Mouse (Mus musculus) hindbrain, embryonic 15.5 days (tissue): ENCODE data around the gene Rarres1. TPM values are rescaled to one million over a fixed set of nuclear protein-coding genes. Genes with fewer than 3 reads are reported as not detected.

ENCODE experiments used
- ATAC-seq: fragments of 200-750 bp; cut with Nextera tagmentation; 2 replicates; pipeline ENCODE4 v1.8.0; 2017; ENCODE audit warnings: low read depth, moderate number of reproducible peaks, moderate TSS enrichment; ENCODE audit not compliant: low FRiP score
- H3K27ac ChIP-seq: fragments of 300-500 bp; sonication (generic); replicated peaks from 2 replicates; pipeline ENCODE4 v1.5.1; 2015; ENCODE audit warnings: mild to moderate bottlenecking, inconsistent platforms
- H3K27me3 ChIP-seq: fragments of 300-500 bp; sonication (generic); 2 replicates; pipeline ENCODE4 v1.6.1; 2015; ENCODE audit warnings: control low read depth, inconsistent platforms
- H3K36me3 ChIP-seq: fragments of 300-500 bp; sonication (generic); 2 replicates; pipeline ENCODE4 v1.6.1; 2015; ENCODE audit warnings: control low read depth, inconsistent platforms
- H3K4me1 ChIP-seq: fragments of 300-500 bp; sonication (generic); replicated peaks from 2 replicates; pipeline ENCODE4 v1.6.1; 2015; ENCODE audit warnings: control low read depth, inconsistent platforms
- H3K4me2 ChIP-seq: fragments of 300-500 bp; sonication (generic); 2 replicates; pipeline ENCODE4 v1.6.1; 2015; ENCODE audit warnings: moderate library complexity, mild to moderate bottlenecking, inconsistent platforms
- H3K4me3 ChIP-seq: fragments of 300-500 bp; sonication (generic); 2 replicates; pipeline ENCODE4 v1.5.1; 2015; ENCODE audit warnings: mild to moderate bottlenecking, inconsistent platforms
- H3K9ac ChIP-seq: fragments of 300-500 bp; sonication (generic); 2 replicates; pipeline ENCODE4 v1.6.1; 2015; ENCODE audit warnings: inconsistent platforms
- H3K9me3 ChIP-seq: fragments of 300-500 bp; sonication (generic); 2 replicates; pipeline ENCODE4 v1.6.1; 2016; ENCODE audit warnings: control low read depth, inconsistent platforms
- WGBS: fragments of 180-500 bp; shearing (Covaris S2); methylation state at CpG from one replicate; pipeline ENCODE4 v1.1.7; 2015; 5-methylcytosine and 5-hydroxymethylcytosine counted together
- polyA plus RNA-seq: library from polyadenylated mRNA; unstranded; fragments of >200 nt; fragmentation: Nextera tagmentation; extraction: Ambion mirVana; gene quantifications from 2 replicates; pipeline ENCODE4 v1.2.1, GENCODE M21; 2015

Gene Rarres1
- polyA plus RNA-seq, 1 experiment from 2014 or later: 1.4 TPM

- Histone ChIP-seq H3K9me3 (no peaks in the 10 kb centered on the region), H3K4me1 (peaks cover under 1% of the 10 kb centered on the region), H3K4me2 (no peak overlapping the region), H3K27me3 (peaks cover 8% of the 10 kb centered on the region; the same call in 1 of the 2 replicates), H3K27ac (no peak overlapping the region), H3K36me3 (no peaks in the 10 kb centered on the region), H3K4me3 (no peak overlapping the region), H3K9ac (no peak overlapping the region)
- WGBS: 93% methylated on average over 5 of the region's 5 CpGs
- no peak for ATAC-seq
Measured at GRCm38 (mm10) chr3:67520568-67521143, 5.3 kb upstream of the Rarres1 start.

GRCm38 (mm10) chr3:67514801-67515273 lies 486 bp downstream of the Rarres1 start:
- peak; percentile 60; the same call in 1 of the 2 replicates for ATAC-seq
- Histone ChIP-seq H3K4me1 (peaks cover 7% of the 10 kb centered on the region), H3K27ac (no peak overlapping the region), H3K9me3 (no peaks in the 10 kb centered on the region), H3K4me3 (peak overlapping the region; percentile 60), H3K4me2 (peak overlapping the region; percentile 100), H3K9ac (peak overlapping the region; percentile 47), H3K36me3 (no peaks in the 10 kb centered on the region), H3K27me3 (peaks cover 21% of the 10 kb centered on the region; the same call in 1 of the 2 replicates)
- 4% methylated on average over 40 of the region's 40 CpGs for WGBS

GRCm38 (mm10) chr3:67512807-67513206 lies 2.5 kb downstream of the Rarres1 start:
- Histone ChIP-seq H3K9me3 (no peaks in the 10 kb centered on the region), H3K9ac (no peak overlapping the region), H3K4me2 (no peak overlapping the region), H3K27ac (no peak overlapping the region), H3K27me3 (peaks cover 21% of the 10 kb centered on the region; the same call in 1 of the 2 replicates), H3K36me3 (no peaks in the 10 kb centered on the region), H3K4me3 (no peak overlapping the region), H3K4me1 (peaks cover 7% of the 10 kb centered on the region)
- 2% methylated on average over 5 of the region's 5 CpGs for WGBS
- ATAC-seq: peak; percentile 77

- 89% methylated on average over 10 of the region's 10 CpGs for WGBS
- Histone ChIP-seq H3K4me2 (no peak overlapping the region), H3K9me3 (no peaks in the 10 kb centered on the region)
Measured at GRCm38 (mm10) chr3:67508216-67508892, 7.0 kb downstream of the Rarres1 start.

GRCm38 (mm10) chr3:67505286-67505685 lies 10.0 kb downstream of the Rarres1 start:
- Histone ChIP-seq H3K4me2 (no peak overlapping the region), H3K36me3 (no peaks in the 10 kb centered on the region), H3K9ac (no peak overlapping the region), H3K4me1 (no peaks in the 10 kb centered on the region), H3K27ac (no peak overlapping the region), H3K4me3 (no peak overlapping the region), H3K9me3 (no peaks in the 10 kb centered on the region), H3K27me3 (no peaks in the 10 kb centered on the region)
- WGBS: 82% methylated on average over 2 of the region's 2 CpGs
- no peak for ATAC-seq

More at GRCm38 (mm10) chr3:67508216-67508892, 7.0 kb downstream of the Rarres1 start:
- Histone ChIP-seq H3K4me3 (no peak overlapping the region), H3K36me3 (no peaks in the 10 kb centered on the region), H3K27me3 (peaks cover under 1% of the 10 kb centered on the region; the same call in 1 of the 2 replicates), H3K4me1 (no peaks in the 10 kb centered on the region), H3K9ac (no peak overlapping the region), H3K27ac (no peak overlapping the region)
- ATAC-seq: no peak

GRCm38 (mm10) chr3:67503878-67504277 lies 11.4 kb downstream of the Rarres1 start:
- no peak overlapping the region for H3K9ac ChIP-seq
- H3K36me3 ChIP-seq: no peaks in the 10 kb centered on the region
- no peak overlapping the region for H3K4me2 ChIP-seq
- H3K4me1 ChIP-seq: no peaks in the 10 kb centered on the region
- H3K9me3 ChIP-seq: no peaks in the 10 kb centered on the region
- no peak for ATAC-seq
- H3K27me3 ChIP-seq: no peaks in the 10 kb centered on the region
- 6% methylated on average over 3 of the region's 3 CpGs for WGBS
- H3K27ac ChIP-seq: no peak overlapping the region
- H3K4me3 ChIP-seq: no peak overlapping the region

- ATAC-seq: no peak
- 94% methylated on average over 4 of the region's 4 CpGs for WGBS
- H3K36me3 ChIP-seq: no peaks in the 10 kb centered on the region
- H3K27ac ChIP-seq: no peak overlapping the region
- H3K9me3 ChIP-seq: no peaks in the 10 kb centered on the region
- no peaks in the 10 kb centered on the region for H3K27me3 ChIP-seq
- no peak overlapping the region for H3K4me3 ChIP-seq
- H3K4me1 ChIP-seq: no peaks in the 10 kb centered on the region
- H3K9ac ChIP-seq: no peak overlapping the region
- H3K4me2 ChIP-seq: no peak overlapping the region
Measured at GRCm38 (mm10) chr3:67499406-67499791, 15.9 kb downstream of the Rarres1 start.

GRCm38 (mm10) chr3:67498773-67499405 lies 16.4 kb downstream of the Rarres1 start:
- Histone ChIP-seq H3K4me2 (no peak overlapping the region), H3K4me3 (no peak overlapping the region), H3K27me3 (no peaks in the 10 kb centered on the region), H3K27ac (no peak overlapping the region), H3K9me3 (no peaks in the 10 kb centered on the region), H3K9ac (no peak overlapping the region), H3K4me1 (no peaks in the 10 kb centered on the region), H3K36me3 (no peaks in the 10 kb centered on the region)
- 94% methylated on average over 8 of the region's 8 CpGs for WGBS
- no peak for ATAC-seq

GRCm38 (mm10) chr3:67497998-67498397 lies 17.3 kb downstream of the Rarres1 start:
- H3K9ac ChIP-seq: no peak overlapping the region
- no peaks in the 10 kb centered on the region for H3K4me1 ChIP-seq
- H3K27me3 ChIP-seq: no peaks in the 10 kb centered on the region
- no peaks in the 10 kb centered on the region for H3K9me3 ChIP-seq
- no peak for ATAC-seq
- H3K4me3 ChIP-seq: no peak overlapping the region
- WGBS: 83% methylated on average over 2 of the region's 2 CpGs
- no peak overlapping the region for H3K27ac ChIP-seq
- no peak overlapping the region for H3K4me2 ChIP-seq
- H3K36me3 ChIP-seq: no peaks in the 10 kb centered on the region

GRCm38 (mm10) chr3:67496310-67496709 lies 19.0 kb downstream of the Rarres1 start:
- Histone ChIP-seq H3K4me1 (no peaks in the 10 kb centered on the region), H3K27ac (no peak overlapping the region), H3K4me3 (no peak overlapping the region), H3K9me3 (no peaks in the 10 kb centered on the region), H3K36me3 (no peaks in the 10 kb centered on the region), H3K9ac (no peak overlapping the region), H3K27me3 (no peaks in the 10 kb centered on the region), H3K4me2 (no peak overlapping the region)
- no peak for ATAC-seq
- WGBS: 86% methylated on average over 10 of the region's 10 CpGs

- WGBS: 90% methylated on average over 8 of the region's 8 CpGs
- no peaks in the 10 kb centered on the region for H3K4me1 ChIP-seq
- no peak overlapping the region for H3K4me3 ChIP-seq
- no peaks in the 10 kb centered on the region for H3K27me3 ChIP-seq
- no peak overlapping the region for H3K9ac ChIP-seq
- no peaks in the 10 kb centered on the region for H3K9me3 ChIP-seq
- no peak overlapping the region for H3K27ac ChIP-seq
- H3K4me2 ChIP-seq: no peak overlapping the region
- no peaks in the 10 kb centered on the region for H3K36me3 ChIP-seq
- ATAC-seq: no peak
Measured at GRCm38 (mm10) chr3:67493132-67493531, 22.2 kb downstream of the Rarres1 start.
